Mouse (Mus musculus) MEL (cell line): Measurements from ENCODE around the gene Aifm1. TPM values are rescaled to one million over a fixed set of nuclear protein-coding genes. Genes with fewer than 3 reads are reported as not detected.

Experiments used
- DNase-seq: peaks from one replicate; pipeline ENCODE4 v3.0.0; 2011; ENCODE audit warnings: low read depth, low spot score
- H3K27ac ChIP-seq: 2 replicates; pipeline ENCODE4 v1.5.1; 2012; ENCODE audit warnings: low read depth, mild to moderate bottlenecking, control low read depth, low read length, moderate library complexity; ENCODE audit not compliant: control insufficient read depth
- H3K27me3 ChIP-seq, 2 experiments: fragments of 150-350 bp in 1 of 2; sonication (generic) in 1 of 2; 2 replicates each; pipeline ENCODE4 v1.6.1; 2012; ENCODE audit warnings: low read length in 2 of 2, mild to moderate bottlenecking in 2 of 2, improper control_type of control experiment in 1 of 2, moderate library complexity in 1 of 2; ENCODE audit not compliant: insufficient read depth in 2 of 2, control insufficient read depth in 1 of 2
- H3K36me3 ChIP-seq, 2 experiments: 2 replicates each; pipeline ENCODE4 v1.6.1; 2012 to 2014; ENCODE audit warnings: low read length in 2 of 2, improper control_type of control experiment in 1 of 2, inconsistent platforms in 1 of 2, mild to moderate bottlenecking in 1 of 2; ENCODE audit not compliant: insufficient read depth in 2 of 2, control insufficient read depth in 1 of 2
- H3K4me1 ChIP-seq, 2 experiments: fragments of 150-350 bp in 1 of 2; sonication (generic) in 1 of 2; 2 replicates each; pipeline ENCODE4 v1.6.1; 2012; ENCODE audit warnings: low read length in 2 of 2, improper control_type of control experiment in 1 of 2, mild to moderate bottlenecking in 1 of 2; ENCODE audit not compliant: insufficient read depth in 2 of 2, control insufficient read depth in 1 of 2
- H3K4me3 ChIP-seq, 2 experiments: fragments of 150-350 bp in 1 of 2; sonication (generic) in 1 of 2; 2 replicates each; pipeline ENCODE4 v1.5.1; 2012; ENCODE audit warnings: low read depth in 2 of 2, low read length in 2 of 2, mild to moderate bottlenecking in 2 of 2, moderate library complexity in 2 of 2, control low read depth in 1 of 2, improper control_type of control experiment in 1 of 2; ENCODE audit not compliant: control insufficient read depth in 1 of 2, insufficient read depth in 1 of 2
- H3K79me2 ChIP-seq: 2 replicates; pipeline ENCODE4 v1.6.1; 2012; ENCODE audit warnings: mild to moderate bottlenecking, low read length, moderate library complexity; ENCODE audit not compliant: control insufficient read depth, poor library complexity, insufficient read depth
- H3K9ac ChIP-seq: 2 replicates; pipeline ENCODE4 v1.6.1; 2012; ENCODE audit warnings: low read depth, mild to moderate bottlenecking, control low read depth, low read length, moderate library complexity; ENCODE audit not compliant: control insufficient read depth, poor library complexity, severe bottlenecking
- H3K9me3 ChIP-seq: fragments of 150-350 bp; sonication (generic); replicated peaks from 2 replicates; pipeline ENCODE4 v1.6.1; 2012; ENCODE audit warnings: mild to moderate bottlenecking, low read length, improper control_type of control experiment, moderate library complexity; ENCODE audit not compliant: insufficient read depth
- ELF1 ChIP-seq: IDR thresholded peaks from 2 replicates; pipeline ENCODE4 v1.6.1; 2014; ENCODE audit warnings: low read depth, mild to moderate bottlenecking, inconsistent platforms, low read length, improper control_type of control experiment, moderate library complexity
- EP300 ChIP-seq, 2 experiments: IDR thresholded peaks; 2 replicates each; pipeline ENCODE4 v1.6.1; 2011; ENCODE audit warnings: improper control_type of control experiment in 2 of 2, low read length in 2 of 2, low read depth in 1 of 2, mild to moderate bottlenecking in 1 of 2
- GABPA ChIP-seq: IDR thresholded peaks from 2 replicates; pipeline ENCODE4 v1.6.1; 2012; ENCODE audit warnings: low read depth, mild to moderate bottlenecking, inconsistent platforms, low read length, improper control_type of control experiment, moderate library complexity
- GATA1 ChIP-seq: IDR thresholded peaks from 2 replicates; pipeline ENCODE4 v1.6.1; 2011; ENCODE audit warnings: low read depth, low read length, improper control_type of control experiment
- HCFC1 ChIP-seq: IDR thresholded peaks from 2 replicates; pipeline ENCODE4 v1.6.1; 2012; ENCODE audit warnings: low read depth, mild to moderate bottlenecking, inconsistent platforms, low read length, improper control_type of control experiment, moderate library complexity
- KAT2A ChIP-seq: conservative IDR thresholded peaks from 2 replicates; pipeline ENCODE4 v1.6.1; 2012; ENCODE audit warnings: low read depth, low read length, improper control_type of control experiment, inconsistent platforms
- MAX ChIP-seq: IDR thresholded peaks from 2 replicates; pipeline ENCODE4 v1.6.1; 2011; ENCODE audit warnings: low read length, improper control_type of control experiment
- MAZ ChIP-seq: IDR thresholded peaks from 2 replicates; pipeline ENCODE4 v1.6.1; 2012; ENCODE audit warnings: low read depth, mild to moderate bottlenecking, inconsistent platforms, low read length, improper control_type of control experiment
- MEF2A ChIP-seq: IDR thresholded peaks from 2 replicates; pipeline ENCODE4 v1.6.1; 2014; ENCODE audit warnings: low read depth, mild to moderate bottlenecking, inconsistent platforms, low read length, improper control_type of control experiment; ENCODE audit not compliant: poor library complexity, insufficient replicate concordance, severe bottlenecking; ENCODE audit errors: extremely low read depth
- MXI1 ChIP-seq: IDR thresholded peaks from 2 replicates; pipeline ENCODE4 v1.6.1; 2011; ENCODE audit warnings: mild to moderate bottlenecking, low read depth, low read length, improper control_type of control experiment
- MYB ChIP-seq: IDR thresholded peaks from 2 replicates; pipeline ENCODE4 v1.6.1; 2011; ENCODE audit warnings: mild to moderate bottlenecking, low read depth, low read length, improper control_type of control experiment
- NELFE ChIP-seq: IDR thresholded peaks from 2 replicates; pipeline ENCODE4 v1.6.1; 2011; ENCODE audit warnings: low read depth, low read length, improper control_type of control experiment
- POLR2A ChIP-seq, 2 experiments: IDR thresholded peaks; 2 replicates each; pipeline ENCODE4 v1.6.1; 2011 to 2012; ENCODE audit warnings: low read length in 2 of 2, mild to moderate bottlenecking in 2 of 2, control low read depth in 1 of 2, improper control_type of control experiment in 1 of 2, low read depth in 1 of 2, moderate library complexity in 1 of 2; ENCODE audit not compliant: control insufficient read depth in 1 of 2, insufficient read depth in 1 of 2, poor library complexity in 1 of 2
- RAD21 ChIP-seq: IDR thresholded peaks from 2 replicates; pipeline ENCODE4 v1.6.1; 2011; ENCODE audit warnings: mild to moderate bottlenecking, low read depth, low read length, improper control_type of control experiment
- SIN3A ChIP-seq: IDR thresholded peaks from 2 replicates; pipeline ENCODE4 v1.6.1; 2012; ENCODE audit warnings: low read length, improper control_type of control experiment, inconsistent platforms
- TAL1 ChIP-seq: IDR thresholded peaks from 2 replicates; pipeline ENCODE4 v1.6.1; 2012; ENCODE audit warnings: mild to moderate bottlenecking, inconsistent platforms, low read length, moderate library complexity, mixed read lengths
- USF1 ChIP-seq: IDR thresholded peaks from 2 replicates; pipeline ENCODE4 v1.6.1; 2014; ENCODE audit warnings: low read depth, mild to moderate bottlenecking, inconsistent platforms, low read length, improper control_type of control experiment, moderate library complexity
- USF2 ChIP-seq, 2 experiments: IDR thresholded peaks; 2 replicates each; pipeline ENCODE4 v1.6.1; 2011 to 2012; ENCODE audit warnings: improper control_type of control experiment in 2 of 2, low read length in 2 of 2, borderline replicate concordance in 1 of 2, inconsistent platforms in 1 of 2, low read depth in 1 of 2, mild to moderate bottlenecking in 1 of 2; ENCODE audit not compliant: insufficient read depth in 1 of 2
- polyA plus RNA-seq, 2 experiments: library from polyadenylated mRNA; stranded (reverse) in 1 of 2; unstranded in 1 of 2; fragments of >175 nt in 1 of 2; fragments of >200 nt in 1 of 2; gene quantifications; 2 replicates each; pipeline versions ENCODE4 v1.2.1 to v1.2.4; 2012; ENCODE audit warnings: low replicate concordance in 2 of 2, low read depth in 1 of 2; ENCODE audit not compliant: insufficient read length in 2 of 2, insufficient read depth in 1 of 2, missing spikeins in 1 of 2
- total RNA-seq: library from RNA; depleted of rRNA; stranded (reverse); fragments of 300-350 nt; gene quantifications from 2 replicates; pipeline ENCODE4 v1.2.3, GENCODE M21; 2012

Aifm1 gene
- total and polyA plus RNA-seq, 3 experiments: 69.1 to 99.1 TPM; not detected in 1

- no peak for DNase-seq
- Histone ChIP-seq H3K9ac (no peak overlapping the region), H3K27me3 (no peaks in the 10 kb centered on the region), H3K79me2 (no peaks in the 10 kb centered on the region), H3K27ac (no peak overlapping the region), H3K9me3 (no peaks in the 10 kb centered on the region), H3K4me1 (peaks cover 3% of the 10 kb centered on the region in 2 experiments; a peak in 3 of 4 replicates), H3K4me3 (no peak overlapping the region), H3K36me3 (peaks cover 0 to 3% of the 10 kb centered on the region in 2 experiments; a peak in 1 of 4 replicates)
- TF ChIP-seq KAT2A: no peak
- no peak for TF ChIP-seq MEF2A
- TF ChIP-seq TAL1: no peak
- no peak for TF ChIP-seq SIN3A
- TF ChIP-seq HCFC1: no peak
- TF ChIP-seq MXI1: no peak
- TF ChIP-seq NELFE: no peak
- TF ChIP-seq ELF1: no peak
- TF ChIP-seq GABPA: no peak
- no peak for TF ChIP-seq RAD21
- no peak for TF ChIP-seq MAX
- no peak for TF ChIP-seq USF1
- TF ChIP-seq MYB: no peak
- TF ChIP-seq MAZ: no peak
Measured at GRCm38 (mm10) chrX:48519549-48520085, 6.3 kb upstream of the Aifm1 start.

GRCm38 (mm10) chrX:48518808-48519548, 5.6 kb upstream of the Aifm1 start, which contains the start of gene Rab33a:
TSS of gene Rab33a (plus strand) at chrX:48519285.
- Histone ChIP-seq H3K4me3 (no peak within 1 kb of the TSS), H3K36me3 (peaks cover 0 to 7% of the 10 kb centered on the region in 2 experiments; a peak in 1 of 4 replicates), H3K9me3 (no peaks in the 10 kb centered on the region)
- no peak for DNase-seq
- TF ChIP-seq USF2 (IDR thresholded peaks at IDR 0.05; ENCODE audit: borderline replicate concordance in 1 of 2, insufficient read depth in 1 of 2, low read depth in 1 of 2, low read length in 2 of 2) (no peak), RAD21 (no peak), ELF1 (no peak), GATA1 (no peak), POLR2A (IDR thresholded peaks at IDR 0.05; ENCODE audit: control insufficient read depth in 1 of 2, insufficient read depth in 1 of 2, low read depth in 1 of 2, low read length in 2 of 2, poor library complexity in 1 of 2) (no peak), EP300 (IDR thresholded peaks at IDR 0.05; ENCODE audit: low read depth in 1 of 2, low read length in 2 of 2) (no peak), MEF2A (no peak)
- TF ChIP-seq, all 39 proteins: peak for 0
- Histone ChIP-seq H3K79me2 (no peaks in the 10 kb centered on the region), H3K9ac (no peak within 1 kb of the TSS), H3K4me1 (peaks cover 5 to 6% of the 10 kb centered on the region in 2 experiments; a peak in 3 of 4 replicates), H3K27ac (no peak within 1 kb of the TSS), H3K27me3 (no peaks in the 10 kb centered on the region)
